Mouse (Mus musculus) frontal cortex, postnatal 36 days (tissue): ENCODE measurements at regions not wholly inside any gene's neighbourhood (a gene's known extent, or its start where the extent isn't known, plus 50 kb on each side); places are given as distances from the start of the nearest gene placed in this dataset.
A peak's percentile ranks its signal among the peaks of the same experiment; 100 is the strongest.

Experiments
- DNase-seq, 2 experiments: peaks; one replicate each; pipeline ENCODE4 v3.0.0; 2022; ENCODE audit warnings: low spot score in 2 of 2

DNA sequence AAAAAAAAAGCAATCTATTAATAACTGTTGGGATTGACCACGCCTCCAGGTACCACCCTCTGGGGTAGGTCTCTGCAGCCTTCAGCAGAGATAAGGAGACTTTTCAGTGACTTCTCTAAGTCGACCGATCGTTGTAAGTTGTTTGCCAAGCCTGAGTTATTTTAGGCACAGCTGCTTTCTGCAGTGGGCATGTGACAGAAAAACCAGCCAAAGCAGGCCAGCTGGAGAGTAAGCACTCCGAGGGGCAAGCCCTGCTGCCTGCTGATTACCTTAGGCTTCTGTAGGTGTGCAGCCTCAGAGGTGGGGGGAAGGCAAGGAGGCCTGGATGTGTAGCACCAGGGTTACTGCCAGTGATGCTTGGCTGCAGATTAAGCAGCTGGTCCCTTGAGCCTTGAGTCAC lies 246.0 kb downstream of the Cd83 start:
- peak; percentile 17 to 30 for DNase-seq

DNA sequence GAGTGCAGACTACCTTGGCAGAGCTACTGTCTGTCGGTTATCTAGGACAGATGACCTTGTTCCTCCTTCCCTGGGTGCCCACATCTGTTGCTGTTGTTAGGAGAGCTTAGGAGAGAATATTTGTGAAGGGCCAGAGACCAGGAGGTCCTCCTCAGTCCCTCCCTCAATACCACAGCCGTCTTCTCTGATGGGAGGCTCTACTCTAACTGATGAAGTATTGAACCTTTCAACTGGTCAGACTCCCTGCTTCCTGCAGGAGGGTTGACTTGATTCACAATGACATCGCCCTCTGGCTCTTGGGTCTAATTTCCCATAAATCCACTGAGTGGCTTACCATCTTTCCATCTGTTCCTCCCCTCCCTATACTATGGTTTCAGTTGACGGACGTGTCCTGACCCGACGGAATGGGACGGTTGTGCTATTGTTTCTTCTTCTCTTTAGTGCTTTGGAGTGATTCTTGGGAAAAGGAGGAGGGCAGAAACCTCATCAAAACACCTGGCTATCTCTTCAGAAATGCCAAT lies 253.3 kb downstream of the Cd83 start:
- DNase-seq, result no peak

DNA sequence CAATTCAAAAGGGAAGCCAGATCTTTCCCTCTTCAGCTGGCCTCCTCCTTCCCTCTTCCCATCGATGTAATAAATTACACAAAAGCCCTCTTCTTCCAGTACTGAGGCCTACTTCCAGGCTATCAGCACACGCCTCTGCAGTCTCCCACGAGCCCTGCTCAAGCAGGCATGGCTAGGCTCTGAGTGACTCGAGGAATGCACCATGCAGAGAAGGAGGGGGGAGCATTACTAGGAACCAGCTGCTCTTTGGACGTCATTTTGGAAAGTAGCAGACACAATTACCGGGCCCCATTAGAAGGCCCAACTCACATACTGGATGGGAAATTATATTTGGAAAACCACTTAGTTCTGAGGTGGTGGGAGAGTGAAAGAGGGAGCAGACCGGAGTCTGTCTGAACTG lies 253.7 kb downstream of the Cd83 start:
- no peak for DNase-seq

DNA sequence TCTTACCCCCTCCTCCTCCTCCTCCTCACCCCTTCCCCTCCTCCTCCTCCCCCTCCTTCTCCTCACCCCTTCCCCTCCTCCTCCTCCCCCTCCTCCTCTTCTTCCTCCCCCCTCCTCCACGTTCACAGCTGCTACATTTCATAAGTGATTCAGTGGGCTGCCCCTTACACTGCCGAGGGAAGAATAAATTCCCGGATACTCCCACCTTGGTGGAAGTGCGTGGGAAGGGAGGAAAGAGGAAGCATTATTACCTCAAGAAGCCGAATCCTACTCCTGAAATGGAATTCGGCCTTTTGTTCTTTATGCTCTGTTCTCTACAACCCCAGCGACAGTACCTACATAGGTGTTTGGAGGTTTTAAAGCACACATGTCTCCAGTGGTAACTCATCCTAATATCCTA lies 256.1 kb downstream of the Cd83 start:
- no peak for DNase-seq

DNA sequence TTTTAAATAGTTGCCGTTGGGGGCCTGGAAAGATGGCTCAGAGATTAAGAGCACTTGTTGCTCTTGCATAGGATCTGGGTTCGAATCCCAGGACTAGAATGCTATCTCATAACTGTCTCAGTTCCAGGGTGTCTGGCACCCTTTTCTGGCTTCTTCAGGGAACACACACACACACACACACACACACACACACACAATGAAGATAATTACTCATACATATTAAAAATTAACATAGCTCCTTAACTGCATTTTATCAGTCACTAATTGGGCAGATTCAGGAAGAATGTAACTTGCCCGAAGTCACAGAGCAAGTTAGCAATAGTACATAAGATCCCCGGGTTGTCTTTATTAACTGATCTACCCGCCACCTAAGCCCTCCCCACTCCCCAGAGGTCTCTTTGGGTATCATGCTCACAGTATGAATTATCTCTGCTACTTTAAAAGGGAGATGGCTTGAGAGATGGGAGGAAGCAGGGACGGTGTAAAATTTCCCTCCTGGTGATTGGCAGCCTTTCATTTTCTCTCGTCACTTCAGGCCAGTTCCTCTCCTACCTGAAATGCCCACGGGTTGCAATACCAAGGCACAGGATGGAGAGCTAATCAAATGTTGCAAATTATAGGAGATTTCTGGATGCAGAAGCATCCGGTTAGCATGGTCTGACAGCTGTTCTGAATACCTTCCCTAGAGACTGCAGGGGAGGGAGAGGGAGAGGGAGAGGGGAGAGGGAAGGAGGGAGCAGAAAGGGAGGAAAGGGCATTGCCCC lies 258.3 kb downstream of the Cd83 start:
- DNase-seq, result no peak

DNA sequence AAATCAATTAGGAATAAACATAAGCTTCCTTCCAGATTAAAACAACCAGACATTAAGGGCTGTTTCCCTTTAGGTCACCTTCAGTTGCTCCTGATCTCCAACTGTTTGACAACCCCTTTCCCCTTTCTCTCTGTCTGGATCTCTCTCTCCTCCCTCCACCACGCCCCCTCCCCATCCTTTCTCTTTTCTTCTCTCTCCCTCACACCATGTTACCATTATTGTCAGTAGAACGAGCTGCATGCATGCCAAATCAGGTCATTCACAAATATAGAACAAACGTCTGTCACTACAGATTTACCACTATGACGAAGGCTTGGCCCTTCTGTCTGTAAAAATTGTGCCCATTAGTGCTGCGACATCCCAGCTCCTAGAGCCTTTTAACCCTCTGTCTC lies 258.9 kb downstream of the Cd83 start:
- no peak for DNase-seq

DNA sequence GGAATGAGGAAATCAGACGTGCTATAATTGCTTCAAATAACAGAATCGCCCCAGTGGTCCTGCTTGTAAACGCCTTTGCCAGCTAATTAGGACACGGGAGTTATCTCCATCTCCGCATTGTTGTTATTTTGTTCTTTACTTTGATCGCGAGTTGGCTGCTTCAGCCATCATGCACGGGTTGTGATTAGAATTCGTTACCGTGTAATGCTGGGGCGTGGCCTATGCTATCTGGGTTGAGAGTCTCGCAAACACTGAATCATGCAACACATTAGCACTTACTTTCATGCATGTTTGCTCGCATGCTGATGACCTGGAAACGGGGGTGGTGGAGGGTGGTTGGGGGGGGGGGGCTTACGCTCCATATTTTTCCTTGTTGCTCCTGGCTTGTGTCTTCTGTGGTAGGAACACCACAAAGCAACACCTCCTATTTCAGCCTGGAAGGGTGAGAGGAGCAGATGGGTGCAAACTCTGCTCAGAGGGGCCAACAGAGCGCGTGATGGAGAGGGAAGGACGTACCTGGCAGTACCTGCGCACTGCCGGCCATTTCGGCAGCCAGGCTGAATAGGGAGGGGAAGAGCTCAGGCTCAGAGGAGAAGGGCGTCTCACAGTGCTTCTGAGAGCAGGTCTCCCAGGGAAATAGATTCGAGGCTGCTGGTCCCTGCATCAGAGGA lies 260.1 kb downstream of the Cd83 start:
- no peak for DNase-seq

DNA sequence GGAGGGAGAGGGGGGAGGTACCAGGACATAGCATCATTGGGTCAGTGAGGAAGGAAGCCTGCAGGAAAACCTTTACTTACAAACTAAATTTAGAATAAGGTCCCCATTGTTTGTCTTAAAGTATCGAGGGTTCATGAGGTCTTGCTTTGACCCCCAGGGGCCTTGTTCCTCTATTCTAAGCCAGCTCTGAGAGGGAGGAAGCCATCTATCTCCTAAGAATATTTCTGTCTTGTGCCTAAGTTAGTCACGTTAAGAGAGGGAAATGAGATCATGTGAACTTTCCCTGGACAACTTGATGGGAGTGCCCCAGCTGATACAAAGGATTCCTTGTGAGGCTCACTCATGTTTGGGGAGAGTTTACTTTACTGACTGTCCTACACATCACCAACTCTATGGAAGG lies 261.9 kb downstream of the Cd83 start:
- DNase-seq, result no peak

DNA sequence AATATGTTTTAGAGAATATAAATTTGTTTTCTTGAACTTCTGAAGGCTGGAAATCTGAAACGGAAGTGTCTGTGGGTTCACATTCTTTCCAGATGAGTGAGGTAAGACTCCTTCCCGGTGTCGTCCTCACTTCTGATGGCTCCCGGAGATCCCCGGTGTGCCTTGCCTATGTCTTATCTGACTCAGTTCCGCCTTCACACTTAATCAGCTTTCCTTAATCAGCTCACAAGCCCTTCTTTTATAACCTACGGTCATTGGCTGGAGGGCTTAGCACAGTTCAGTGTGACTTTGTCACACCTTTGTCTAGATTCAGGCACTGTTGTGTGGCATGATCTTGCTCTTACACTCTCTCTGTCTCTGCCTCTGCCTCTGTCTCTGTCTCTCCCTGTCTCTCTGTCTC lies 269.6 kb downstream of the Cd83 start:
- DNase-seq, result no peak

DNA sequence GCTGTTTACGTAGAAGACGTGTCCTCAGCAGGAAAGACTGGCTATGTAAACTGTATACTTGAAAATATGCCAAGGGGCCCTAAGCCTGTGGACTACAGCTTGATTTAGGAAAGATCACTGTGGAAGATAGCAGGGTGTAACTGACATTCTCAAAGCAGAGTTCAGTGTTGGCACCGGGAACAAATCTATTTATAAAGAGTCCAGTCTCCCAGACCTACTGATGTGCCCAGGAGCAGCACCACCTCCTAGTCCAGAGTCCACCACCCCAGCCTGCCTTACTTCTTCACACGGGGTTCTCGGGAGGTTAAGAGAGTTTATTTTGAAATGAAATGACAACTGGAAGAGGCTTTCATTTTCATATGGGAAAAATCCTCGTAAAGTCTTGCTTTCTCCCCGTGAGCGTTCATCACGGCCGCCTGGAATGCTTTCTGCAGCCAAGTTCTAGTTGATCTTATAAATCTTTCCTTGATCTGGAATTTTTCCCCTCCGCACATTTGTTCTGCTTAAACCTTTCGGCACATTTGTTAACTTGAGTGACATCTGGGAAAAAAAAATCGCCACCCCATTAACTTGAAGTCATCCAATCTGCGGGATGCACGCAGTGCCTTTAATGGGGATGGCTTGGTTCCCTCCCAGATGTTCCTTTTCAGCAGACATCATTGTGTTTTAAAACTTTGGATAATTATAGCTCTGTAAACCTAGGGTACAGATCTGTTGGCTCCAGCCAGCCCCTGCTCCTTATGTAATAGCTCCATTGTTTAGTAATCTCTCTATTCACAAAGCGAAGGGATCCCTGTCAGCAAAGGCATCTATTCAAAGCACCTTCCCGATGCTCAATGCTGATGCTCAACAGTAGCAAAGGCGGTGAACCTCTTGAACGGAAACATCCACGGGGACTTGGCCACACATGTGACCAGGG lies 271.3 kb downstream of the Cd83 start:
- DNase-seq, result peak; percentile 24 to 25

DNA sequence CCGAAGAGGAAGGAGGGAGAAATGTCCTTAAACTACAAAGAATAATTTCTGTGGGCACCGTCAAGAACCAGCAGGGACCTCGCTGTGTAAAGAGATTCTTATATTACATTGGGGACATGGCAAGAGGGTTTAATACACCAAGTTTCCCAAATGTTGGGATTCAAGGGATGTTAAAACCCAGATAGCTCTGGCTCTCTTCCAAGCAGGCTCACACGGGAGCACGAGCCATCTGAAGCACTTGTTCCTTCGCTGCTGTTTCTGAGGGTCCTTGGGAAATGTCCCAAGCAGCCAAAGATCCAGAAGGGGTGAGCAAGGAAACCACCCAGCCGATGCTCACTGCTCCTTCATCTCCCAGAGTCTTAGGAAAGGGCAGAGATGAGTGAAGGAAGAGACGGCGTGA lies 272.1 kb downstream of the Cd83 start:
- DNase-seq, result no peak

DNA sequence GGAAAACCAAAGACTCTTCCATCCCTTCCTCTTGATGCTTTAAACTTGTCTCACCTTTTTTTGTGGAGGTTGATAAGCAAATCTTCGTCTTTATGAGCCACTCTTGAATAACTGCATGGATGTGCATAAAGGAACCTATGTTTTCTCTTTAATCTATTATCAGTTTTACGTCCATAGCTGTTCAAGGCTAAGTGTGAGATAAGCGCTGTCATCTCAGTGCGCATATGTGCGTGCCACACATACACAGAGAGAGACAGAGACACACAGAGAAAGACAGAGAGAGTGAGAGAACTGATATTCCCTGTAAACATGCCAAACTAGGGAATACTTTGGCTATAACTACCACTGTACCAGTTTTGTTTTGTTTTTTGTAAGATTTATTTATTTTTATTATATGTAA lies 273.0 kb downstream of the Cd83 start:
- no peak for DNase-seq

DNA sequence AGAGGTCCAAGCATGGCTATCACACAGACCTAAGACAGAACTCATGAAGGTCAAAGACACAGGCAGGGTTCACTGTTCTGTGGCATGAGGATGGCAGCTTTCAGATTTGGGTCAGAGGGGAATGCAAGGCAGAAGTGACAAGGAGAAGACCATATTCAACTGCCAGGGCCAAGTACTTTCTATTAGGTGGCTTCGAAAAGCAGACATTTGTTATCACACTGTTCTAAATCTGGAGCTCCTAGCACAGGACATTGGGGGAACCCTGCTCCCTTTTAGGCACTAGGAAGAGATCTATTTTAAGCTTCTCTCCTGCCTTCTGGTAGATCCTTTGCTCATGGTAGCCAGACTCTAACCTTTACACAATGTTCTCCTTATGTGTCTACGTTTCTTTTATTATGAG lies 273.7 kb downstream of the Cd83 start:
- DNase-seq, result no peak

DNA sequence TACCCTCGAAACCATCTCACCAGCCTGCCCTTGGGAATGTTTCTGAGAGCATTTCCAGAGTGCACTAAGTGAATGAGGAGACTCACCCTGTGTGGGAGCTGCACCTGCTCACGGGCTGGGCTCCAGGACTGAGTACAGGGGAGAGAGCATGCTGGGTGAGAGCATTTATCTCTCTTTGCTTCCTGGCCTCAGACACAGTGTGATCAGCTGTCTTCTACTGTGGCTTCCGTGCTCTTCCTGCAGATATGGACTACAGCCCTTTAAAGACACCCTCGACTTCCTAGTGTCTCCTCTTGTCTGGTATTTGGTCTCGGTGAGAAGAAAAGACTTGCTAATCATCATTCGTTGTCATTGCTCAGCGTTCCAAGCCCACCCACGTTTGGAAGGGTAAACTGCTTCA lies 274.9 kb downstream of the Cd83 start:
- DNase-seq, result no peak

DNA sequence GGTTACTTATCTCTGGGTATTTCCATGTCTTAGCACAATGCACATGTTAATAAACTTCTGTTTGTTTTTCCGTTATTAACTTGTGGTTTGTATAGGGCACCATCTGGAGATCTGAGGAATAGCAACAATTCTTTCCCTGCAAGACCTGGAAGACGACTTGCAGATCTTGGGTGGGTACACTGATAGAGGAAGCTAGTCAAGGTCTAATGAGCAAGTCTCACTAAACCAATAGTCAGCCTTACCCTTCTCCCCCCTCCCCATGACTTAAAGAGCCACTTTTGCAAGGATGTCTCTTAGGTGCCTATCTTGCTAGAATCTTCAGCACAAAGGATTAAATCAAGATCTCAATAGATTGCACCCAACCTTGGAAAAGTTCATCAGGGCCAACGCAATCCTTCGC lies 276.7 kb downstream of the Cd83 start:
- DNase-seq, result no peak

DNA sequence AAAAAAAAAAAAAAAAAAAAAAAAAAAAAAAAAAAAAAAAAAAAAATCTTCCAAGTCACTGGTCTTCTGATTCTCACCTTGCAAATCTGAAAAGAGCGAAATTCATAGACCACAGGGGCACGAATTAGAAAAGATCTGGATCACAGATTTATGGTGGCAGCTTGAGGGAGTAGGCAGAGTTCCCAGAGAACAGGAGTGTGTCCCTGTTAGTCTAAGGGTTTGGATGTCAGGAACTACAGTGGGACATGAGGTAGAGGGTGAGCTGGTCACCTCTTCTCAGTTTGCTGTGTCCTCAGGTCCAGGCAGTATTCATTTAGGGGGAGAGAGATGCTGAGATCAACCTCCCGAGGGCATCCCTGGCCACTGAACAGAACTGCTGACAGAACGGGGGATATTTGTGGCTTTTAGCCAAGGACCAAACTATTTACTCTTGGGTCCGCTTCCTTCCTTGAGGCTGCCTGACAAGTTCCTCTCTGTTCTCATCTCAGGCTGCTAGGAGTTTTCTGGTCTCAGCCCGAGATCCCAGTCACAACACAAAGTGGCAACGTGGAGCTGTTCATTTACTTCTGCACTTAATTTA lies 277.2 kb downstream of the Cd83 start:
- no peak for DNase-seq

DNA sequence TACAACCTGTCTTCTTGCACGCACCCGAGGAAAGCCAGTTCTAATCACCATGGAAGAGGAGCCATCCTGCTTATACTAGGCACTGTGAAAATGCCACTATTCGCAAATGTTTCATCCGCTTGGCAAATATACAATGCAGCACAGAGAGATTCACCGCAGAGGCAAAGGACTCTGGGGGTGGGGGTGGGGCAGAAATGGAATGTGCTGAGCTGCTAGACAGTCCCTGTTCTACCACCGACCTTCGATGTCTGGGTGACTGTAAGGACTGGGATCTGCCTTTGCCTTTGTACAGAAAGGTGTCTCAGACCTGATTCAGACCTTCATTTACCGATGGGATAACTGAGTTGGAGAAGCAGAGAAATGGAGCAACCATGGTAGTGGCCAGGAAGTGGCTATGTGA lies 278.7 kb downstream of the Cd83 start:
- DNase-seq, result no peak

DNA sequence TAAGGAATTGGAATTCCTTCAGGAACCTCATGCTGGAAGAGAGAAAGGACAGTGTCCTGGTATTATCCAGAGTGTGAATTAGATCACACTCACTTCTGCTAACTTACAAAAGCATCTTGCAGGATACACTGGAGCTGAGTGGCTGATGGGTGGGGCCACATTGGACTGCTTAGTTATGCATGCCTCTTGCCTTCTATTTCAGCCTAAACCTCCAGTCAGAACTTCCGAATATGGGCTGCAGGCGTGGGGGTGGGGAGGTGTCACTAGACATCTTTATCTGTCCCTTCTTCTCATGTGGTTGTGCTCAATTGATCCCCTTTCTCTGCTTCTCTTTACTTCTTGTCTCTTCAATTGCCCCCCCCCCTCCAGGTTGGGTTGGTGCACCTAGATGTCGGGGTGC lies 279.5 kb downstream of the Cd83 start:
- no peak for DNase-seq

DNA sequence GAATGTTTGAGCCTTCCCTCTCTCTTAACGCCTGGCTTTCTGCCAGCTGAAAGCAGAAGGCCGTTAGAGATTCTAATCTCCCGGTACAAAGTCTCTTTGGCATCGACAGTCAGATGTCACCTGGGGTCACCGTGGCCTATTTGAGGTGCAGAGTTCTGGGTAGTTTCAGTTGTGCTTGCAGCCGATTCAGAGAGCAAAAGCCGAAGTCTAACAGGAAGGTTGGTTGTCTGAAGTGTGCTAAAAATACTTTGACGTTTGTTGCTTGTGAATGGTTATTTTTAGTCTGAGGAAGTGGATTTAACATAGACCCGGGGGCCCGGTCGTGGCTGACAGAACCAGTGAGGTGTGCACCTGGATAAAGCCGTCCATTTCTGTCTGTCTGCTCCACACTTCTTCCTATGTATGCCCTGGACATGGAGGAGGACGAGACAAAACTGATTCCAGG lies 281.2 kb downstream of the Cd83 start:
- no peak for DNase-seq

DNA sequence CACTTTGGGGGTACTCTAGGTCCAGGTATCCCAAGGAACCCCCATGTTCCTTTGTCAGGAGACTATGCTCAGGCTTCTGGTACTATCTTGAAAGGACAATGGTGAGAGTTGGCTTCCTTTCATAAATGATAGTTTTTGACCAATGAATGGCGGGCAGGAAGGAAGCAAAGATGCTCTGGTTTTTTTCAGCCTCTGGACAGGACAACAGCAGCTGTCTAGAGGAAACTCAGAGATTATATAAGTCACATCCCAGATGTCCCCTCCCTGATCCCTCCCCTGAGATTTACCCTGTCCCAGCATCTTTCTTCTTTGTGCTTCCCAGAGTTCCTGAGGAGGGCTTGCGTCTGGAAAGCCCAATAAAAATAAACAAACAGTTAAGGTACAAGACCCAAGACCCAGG lies 282.7 kb downstream of the Cd83 start:
- DNase-seq, result no peak

DNA sequence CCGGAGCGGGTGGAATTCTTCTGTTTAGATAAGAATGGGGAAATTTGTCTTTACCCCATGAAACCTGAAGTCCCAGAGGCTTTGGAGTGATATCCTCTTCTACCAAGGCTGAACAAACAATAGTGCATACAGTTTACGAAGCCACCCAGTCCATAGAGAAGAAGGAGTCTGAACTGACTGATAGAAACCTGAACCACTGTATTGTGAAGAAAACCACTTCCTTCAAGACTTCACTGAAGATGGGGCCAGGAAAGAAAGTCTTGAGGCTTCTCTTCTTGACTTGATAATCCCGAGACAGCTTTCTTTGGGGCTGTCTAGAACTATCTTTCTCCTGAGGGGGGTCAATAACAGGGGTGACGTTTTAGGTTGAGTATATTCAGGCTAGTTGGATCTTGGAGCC lies 284.4 kb downstream of the Cd83 start:
- DNase-seq, result no peak

DNA sequence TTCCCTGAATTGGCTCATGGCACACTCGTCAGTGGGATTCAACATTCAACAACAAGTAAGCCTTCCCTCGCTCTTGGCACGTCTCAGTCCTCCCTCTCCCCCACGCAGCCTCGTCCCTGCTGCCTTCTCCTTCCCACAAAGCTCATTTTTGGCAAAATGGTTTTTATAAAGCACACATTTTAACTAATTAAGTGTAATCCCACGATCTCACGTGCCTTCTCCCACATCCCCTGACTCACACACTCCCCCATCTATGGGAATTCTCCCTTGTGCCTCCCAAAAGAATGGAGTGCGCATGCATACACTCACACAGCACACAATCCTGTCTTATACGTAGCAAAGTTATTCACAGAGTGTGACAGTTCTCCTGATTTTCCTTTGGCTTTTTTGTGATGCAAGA lies 288.5 kb downstream of the Cd83 start:
- peak; percentile 69 to 79 for DNase-seq
